In the genomic region with DNA sequence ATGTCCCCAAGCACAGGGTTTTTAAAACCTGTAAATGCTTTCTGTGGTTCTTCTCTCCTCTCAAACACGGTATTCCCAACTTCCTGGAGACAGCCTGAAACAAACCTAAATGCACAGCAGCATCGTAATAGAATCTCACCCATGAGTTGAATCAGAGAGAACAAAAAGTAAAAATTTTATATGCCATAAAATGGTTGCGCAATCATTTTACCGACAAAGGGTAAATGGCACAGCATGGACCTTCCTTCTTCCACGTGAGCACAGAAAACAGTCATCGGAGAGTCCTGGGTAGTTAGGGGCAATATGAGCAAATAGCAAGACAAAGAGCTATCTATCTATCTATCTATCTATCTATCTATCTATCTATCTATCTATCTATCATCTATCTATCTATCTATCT, we compare ENCODE assay signal across 16 mouse cellular contexts.
"Had no signal": no experiment of that assay in that cellular context is flagged by ENCODE, and none has a peak within 500 bp of the region (broad histone marks: within the 10 kb centered on the region; RNA-seq: fewer than 3 reads in every experiment).

No protein-coding gene starts in this region.

- H3K9me3 ChIP-seq: neural tube, embryonic 13.5 days; neural tube, embryonic 15.5 days; stomach, embryonic 15.5 days had no signal

- H3K4me3 ChIP-seq: neural tube, embryonic 13.5 days; neural tube, embryonic 15.5 days; stomach, embryonic 15.5 days had no signal

- H3K27me3 ChIP-seq: neural tube, embryonic 13.5 days; neural tube, embryonic 15.5 days; stomach, embryonic 15.5 days had no signal

- DNase-seq: retina, postnatal 1 day; right cerebral cortex, adult 18-20 months; right cerebral cortex, postnatal 14 days; right cerebral cortex, postnatal 25 days; right cerebral cortex, postnatal 4 days; spleen, adult 18-20 months; thymus, adult 18-20 months; thymus, adult 2 months; thymus, postnatal 14 days; thymus, postnatal 25 days; thymus, postnatal 36 days; thymus, postnatal 4 days had no signal

- H3K4me2 ChIP-seq: neural tube, embryonic 13.5 days; neural tube, embryonic 15.5 days; stomach, embryonic 15.5 days had no signal

- H3K27ac ChIP-seq: neural tube, embryonic 13.5 days; neural tube, embryonic 15.5 days; stomach, embryonic 15.5 days; stomach, postnatal 0 days had no signal

- H3K9ac ChIP-seq: neural tube, embryonic 13.5 days; neural tube, embryonic 15.5 days; stomach, embryonic 15.5 days had no signal

- H3K36me3 ChIP-seq: neural tube, embryonic 13.5 days; neural tube, embryonic 15.5 days; stomach, embryonic 15.5 days had no signal
